Mouse (Mus musculus): Measurements from ENCODE around the gene Gm10188. TPM values are rescaled to one million over a fixed set of nuclear protein-coding genes. Genes with fewer than 3 reads are reported as not detected.

The Gm10188 gene
- polyA plus RNA-seq, 1 experiment from 2014 or later = not detected

GRCm38 (mm10) chr1:132237585-132238159, 8.1 kb upstream of the Gm10188 start:
- Histone ChIP-seq H3K9me3 (ENCODE audit: control insufficient read depth, low read length) (no peaks in the 10 kb centered on the region), H3K27ac (ENCODE audit: low read depth, low read length) (no peak overlapping the region), H3K4me1 (replicated peaks; ENCODE audit: control insufficient read depth, insufficient read depth, low read length) (no peaks in the 10 kb centered on the region), H3K36me3 (ENCODE audit: control insufficient read depth, insufficient read depth, low read length) (no peaks in the 10 kb centered on the region), H3K9ac (ENCODE audit: low read depth, low read length) (no peak overlapping the region), H3K4me3 (ENCODE audit: low read depth, low read length) (no peak overlapping the region), H3K27me3 (replicated peaks; ENCODE audit: control insufficient read depth, insufficient read depth, low read length) (peaks cover 2% of the 10 kb centered on the region; the same call in 1 of the 2 replicates), H3K4me2 (no peak overlapping the region)
- 21% methylated on average over 6 of the region's 6 CpGs for WGBS
- no peak for DNase-seq (ENCODE audit: low spot score)
- no peak for ATAC-seq (replicated peaks; ENCODE audit: low FRiP score)

GRCm38 (mm10) chr1:132234757-132235273, 5.2 kb upstream of the Gm10188 start:
- 62% methylated on average over 9 of the region's 9 CpGs for WGBS
- ATAC-seq (replicated peaks; ENCODE audit: low FRiP score) = no peak

GRCm38 (mm10) chr1:132233566-132233965, 4.0 kb upstream of the Gm10188 start:
- Histone ChIP-seq H3K4me3 (ENCODE audit: low read depth, low read length) (no peak overlapping the region), H3K4me1 (replicated peaks; ENCODE audit: control insufficient read depth, insufficient read depth, low read length) (no peaks in the 10 kb centered on the region), H3K27ac (ENCODE audit: low read depth, low read length) (no peak overlapping the region), H3K4me2 (no peak overlapping the region), H3K36me3 (ENCODE audit: control insufficient read depth, insufficient read depth, low read length) (no peaks in the 10 kb centered on the region), H3K27me3 (replicated peaks; ENCODE audit: control insufficient read depth, insufficient read depth, low read length) (peaks cover 2% of the 10 kb centered on the region; the same call in 1 of the 2 replicates), H3K9ac (ENCODE audit: low read depth, low read length) (no peak overlapping the region), H3K9me3 (ENCODE audit: control insufficient read depth, low read length) (no peaks in the 10 kb centered on the region)
- ATAC-seq (replicated peaks; ENCODE audit: low FRiP score) = no peak
- DNase-seq (ENCODE audit: low spot score) = no peak
- WGBS = 17% methylated on average over 12 of the region's 12 CpGs

More at GRCm38 (mm10) chr1:132234757-132235273, 5.2 kb upstream of the Gm10188 start:
- H3K27me3 ChIP-seq (replicated peaks; ENCODE audit: control insufficient read depth, insufficient read depth, low read length) = peaks cover 2% of the 10 kb centered on the region; the same call in 1 of the 2 replicates
- H3K4me2 ChIP-seq = no peak overlapping the region
- no peaks in the 10 kb centered on the region for H3K9me3 ChIP-seq (ENCODE audit: control insufficient read depth, low read length)
- H3K36me3 ChIP-seq (ENCODE audit: control insufficient read depth, insufficient read depth, low read length) = no peaks in the 10 kb centered on the region
- H3K4me3 ChIP-seq (ENCODE audit: low read depth, low read length) = no peak overlapping the region
- H3K9ac ChIP-seq (ENCODE audit: low read depth, low read length) = no peak overlapping the region
- no peak overlapping the region for H3K27ac ChIP-seq (ENCODE audit: low read depth, low read length)
- no peak for DNase-seq (ENCODE audit: low spot score)
- H3K4me1 ChIP-seq (replicated peaks; ENCODE audit: control insufficient read depth, insufficient read depth, low read length) = no peaks in the 10 kb centered on the region

- no peak overlapping the region for H3K27ac ChIP-seq (ENCODE audit: low read depth, low read length)
- DNase-seq (ENCODE audit: low spot score) = no peak
- WGBS = 50% methylated on average over 7 of the region's 7 CpGs
- no peak overlapping the region for H3K9ac ChIP-seq (ENCODE audit: low read depth, low read length)
- H3K27me3 ChIP-seq (replicated peaks; ENCODE audit: control insufficient read depth, insufficient read depth, low read length) = peaks cover 1% of the 10 kb centered on the region; the same call in 1 of the 2 replicates
- H3K4me2 ChIP-seq = no peak overlapping the region
- no peaks in the 10 kb centered on the region for H3K4me1 ChIP-seq (replicated peaks; ENCODE audit: control insufficient read depth, insufficient read depth, low read length)
- H3K9me3 ChIP-seq (ENCODE audit: control insufficient read depth, low read length) = no peaks in the 10 kb centered on the region
- H3K4me3 ChIP-seq (ENCODE audit: low read depth, low read length) = no peak overlapping the region
- H3K36me3 ChIP-seq (ENCODE audit: control insufficient read depth, insufficient read depth, low read length) = no peaks in the 10 kb centered on the region
- no peak for ATAC-seq (replicated peaks; ENCODE audit: low FRiP score)
Measured at GRCm38 (mm10) chr1:132231470-132232274, 2.1 kb upstream of the Gm10188 start.

GRCm38 (mm10) chr1:132226297-132227080, 3.1 kb downstream of the Gm10188 start:
- no peak overlapping the region for H3K9ac ChIP-seq (ENCODE audit: low read depth, low read length)
- H3K4me3 ChIP-seq (ENCODE audit: low read depth, low read length) = no peak overlapping the region
- H3K36me3 ChIP-seq (ENCODE audit: control insufficient read depth, insufficient read depth, low read length) = no peaks in the 10 kb centered on the region
- H3K27me3 ChIP-seq (replicated peaks; ENCODE audit: control insufficient read depth, insufficient read depth, low read length) = peaks cover 2% of the 10 kb centered on the region; the same call in 1 of the 2 replicates
- H3K4me2 ChIP-seq = no peak overlapping the region
- no peaks in the 10 kb centered on the region for H3K4me1 ChIP-seq (replicated peaks; ENCODE audit: control insufficient read depth, insufficient read depth, low read length)
- DNase-seq (ENCODE audit: low spot score) (no peak), ATAC-seq (replicated peaks; ENCODE audit: low FRiP score) (no peak)
- H3K27ac ChIP-seq (ENCODE audit: low read depth, low read length) = no peak overlapping the region
- no peaks in the 10 kb centered on the region for H3K9me3 ChIP-seq (ENCODE audit: control insufficient read depth, low read length)
- 71% methylated on average over 13 of the region's 13 CpGs for WGBS

- Histone ChIP-seq H3K4me3 (ENCODE audit: low read depth, low read length) (no peak overlapping the region), H3K9me3 (ENCODE audit: control insufficient read depth, low read length) (no peaks in the 10 kb centered on the region), H3K27ac (ENCODE audit: low read depth, low read length) (no peak overlapping the region), H3K9ac (ENCODE audit: low read depth, low read length) (no peak overlapping the region), H3K27me3 (replicated peaks; ENCODE audit: control insufficient read depth, insufficient read depth, low read length) (peaks cover 12% of the 10 kb centered on the region), H3K36me3 (ENCODE audit: control insufficient read depth, insufficient read depth, low read length) (no peaks in the 10 kb centered on the region), H3K4me1 (replicated peaks; ENCODE audit: control insufficient read depth, insufficient read depth, low read length) (no peaks in the 10 kb centered on the region), H3K4me2 (no peak overlapping the region)
- WGBS = 36% methylated on average over 6 of the region's 6 CpGs
- DNase-seq (ENCODE audit: low spot score) (no peak), ATAC-seq (replicated peaks; ENCODE audit: low FRiP score) (no peak)
Measured at GRCm38 (mm10) chr1:132222166-132222565, 7.4 kb downstream of the Gm10188 start.

- Histone ChIP-seq H3K4me2 (no peak overlapping the region), H3K9me3 (ENCODE audit: control insufficient read depth, low read length) (no peaks in the 10 kb centered on the region), H3K9ac (ENCODE audit: low read depth, low read length) (no peak overlapping the region), H3K4me1 (replicated peaks; ENCODE audit: control insufficient read depth, insufficient read depth, low read length) (no peaks in the 10 kb centered on the region), H3K36me3 (ENCODE audit: control insufficient read depth, insufficient read depth, low read length) (no peaks in the 10 kb centered on the region), H3K27ac (ENCODE audit: low read depth, low read length) (no peak overlapping the region), H3K4me3 (ENCODE audit: low read depth, low read length) (no peak overlapping the region), H3K27me3 (replicated peaks; ENCODE audit: control insufficient read depth, insufficient read depth, low read length) (peaks cover 12% of the 10 kb centered on the region)
- DNase-seq (ENCODE audit: low spot score) (no peak), ATAC-seq (replicated peaks; ENCODE audit: low FRiP score) (no peak)
- 36% methylated on average over 2 of the region's 2 CpGs for WGBS
Measured at GRCm38 (mm10) chr1:132221627-132222026, 7.9 kb downstream of the Gm10188 start.

- H3K9me3 ChIP-seq (ENCODE audit: control insufficient read depth, low read length) = no peaks in the 10 kb centered on the region
- no peaks in the 10 kb centered on the region for H3K36me3 ChIP-seq (ENCODE audit: control insufficient read depth, insufficient read depth, low read length)
- H3K4me1 ChIP-seq (replicated peaks; ENCODE audit: control insufficient read depth, insufficient read depth, low read length) = 0 out of 2 replicates have a peak, but pooled peaks cover 4% of the 10 kb centered on the region
- H3K27me3 ChIP-seq (replicated peaks; ENCODE audit: control insufficient read depth, insufficient read depth, low read length) = peaks cover 23% of the 10 kb centered on the region
- H3K4me2 ChIP-seq = no peak overlapping the region
- H3K9ac ChIP-seq (ENCODE audit: low read depth, low read length) = no peak overlapping the region
- no peak overlapping the region for H3K4me3 ChIP-seq (ENCODE audit: low read depth, low read length)
- ATAC-seq (replicated peaks; ENCODE audit: low FRiP score) (no peak), DNase-seq (ENCODE audit: low spot score) (no peak)
- no peak overlapping the region for H3K27ac ChIP-seq (ENCODE audit: low read depth, low read length)
- WGBS = 63% methylated on average over 3 of the region's 3 CpGs
Measured at GRCm38 (mm10) chr1:132216276-132216675, 13.3 kb downstream of the Gm10188 start.

All from liver, embryonic 11.5 days (tissue).